Mouse (Mus musculus): Measurements from ENCODE around the gene Mettl13. TPM values are rescaled to one million over a fixed set of nuclear protein-coding genes. Genes with fewer than 3 reads are reported as not detected.

Mettl13 gene
- 1 to 10 TPM; 5.0 to 6.5 TPM for total RNA-seq (2023)

GRCm38 (mm10) chr1:162548016-162548916 lies at the start of gene Mettl13:
Gene Mettl13, minus strand, starts transcription at chr1:162548551.

GRCm38 (mm10) chr1:162570260-162570748 lies 22.0 kb upstream of the Mettl13 start, which contains the start of gene Vamp4:
Gene Vamp4, plus strand, starts transcription at chr1:162570515.

Other genes with a start within 250 kb of the Mettl13 start
- gene Dnm3, start 70.5 kb downstream of the Mettl13 start, total RNA-seq (2023) = not detected
- 10 to 100 TPM; 44.6 to 54.1 TPM for gene Vamp4, start 22.0 kb upstream of the Mettl13 start, total RNA-seq (2023)
- gene Myoc, start 90.6 kb upstream of the Mettl13 start, total RNA-seq (2023) = not detected
- gene Myocos, start 109.7 kb upstream of the Mettl13 start, total RNA-seq (2023) = not detected
- 100 to 1,000 TPM; 149 to 157 TPM for gene Prrc2c, start 192.0 kb upstream of the Mettl13 start, total RNA-seq (2023)